Mouse (Mus musculus) brown adipose tissue, adult 24 weeks (tissue): ENCODE results near the gene Gm20388. TPM values are rescaled to one million over a fixed set of nuclear protein-coding genes. Genes with fewer than 3 reads are reported as not detected.
"Not testable (repeated sequence)": the region's sequence is repeated elsewhere in the genome, so short reads cannot be mapped to it uniquely, and the experiment has no call there.

ENCODE experiments used
- H3K27ac ChIP-seq: fragments of 200-500 bp; replicated peaks from 2 replicates; pipeline ENCODE4 v1.5.1; 2012; ENCODE audit warnings: low read depth, mild to moderate bottlenecking, low read length
- H3K4me1 ChIP-seq: fragments of 200-500 bp; 2 replicates; pipeline ENCODE4 v1.6.1; 2012; ENCODE audit warnings: low read length, mixed read lengths; ENCODE audit not compliant: control insufficient read depth, insufficient read depth, insufficient read length
- H3K4me3 ChIP-seq: fragments of 200-500 bp; 2 replicates; pipeline ENCODE4 v1.5.1; 2012; ENCODE audit warnings: low read depth, mild to moderate bottlenecking, low read length, moderate library complexity; ENCODE audit not compliant: insufficient read depth
- polyA plus RNA-seq: library from polyadenylated mRNA; stranded (reverse); fragments of >200 nt; gene quantifications from 2 replicates; pipeline ENCODE4 v1.2.4, GENCODE M21; 2012; ENCODE audit not compliant: missing spikeins, insufficient read depth, insufficient read length

Gm20388 gene
- polyA plus RNA-seq, 1 experiment, result 44.7 TPM

- Histone ChIP-seq H3K27ac (no peak overlapping the region), H3K4me3 (no peak overlapping the region), H3K4me1 (no peaks in the 10 kb centered on the region)
Measured at GRCm38 (mm10) chr8:122625811-122626210, 2715.2 kb downstream of the Gm20388 start.

DNA sequence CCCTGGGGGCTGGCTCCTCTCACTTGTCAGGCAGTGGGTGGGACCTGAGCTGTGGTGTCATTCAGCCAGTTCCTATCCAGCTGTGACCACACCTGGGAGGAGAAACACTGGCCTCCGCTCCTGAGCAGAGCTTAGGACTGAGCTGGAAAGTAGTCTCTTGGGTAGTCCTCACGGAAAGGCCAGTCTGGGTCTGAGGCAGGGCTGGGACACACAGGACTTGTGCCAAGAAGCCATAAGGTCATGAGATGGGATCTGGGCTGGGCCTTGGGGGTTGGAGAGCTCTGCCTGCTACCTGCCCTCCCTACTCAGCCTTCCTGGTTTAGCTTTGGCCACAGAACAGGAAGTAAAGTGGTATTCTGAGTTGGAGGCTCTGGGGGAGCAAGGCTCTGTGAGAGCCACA is 2716.3 kb downstream of the Gm20388 start:
- no peaks in the 10 kb centered on the region for H3K4me1 ChIP-seq
- H3K4me3 ChIP-seq, result no peak overlapping the region
- H3K27ac ChIP-seq, result no peak overlapping the region

- no peak overlapping the region for H3K27ac ChIP-seq
- H3K4me1 ChIP-seq, result no peaks in the 10 kb centered on the region
- no peak overlapping the region for H3K4me3 ChIP-seq
Measured at GRCm38 (mm10) chr8:122629388-122629787, 2718.7 kb downstream of the Gm20388 start.

DNA sequence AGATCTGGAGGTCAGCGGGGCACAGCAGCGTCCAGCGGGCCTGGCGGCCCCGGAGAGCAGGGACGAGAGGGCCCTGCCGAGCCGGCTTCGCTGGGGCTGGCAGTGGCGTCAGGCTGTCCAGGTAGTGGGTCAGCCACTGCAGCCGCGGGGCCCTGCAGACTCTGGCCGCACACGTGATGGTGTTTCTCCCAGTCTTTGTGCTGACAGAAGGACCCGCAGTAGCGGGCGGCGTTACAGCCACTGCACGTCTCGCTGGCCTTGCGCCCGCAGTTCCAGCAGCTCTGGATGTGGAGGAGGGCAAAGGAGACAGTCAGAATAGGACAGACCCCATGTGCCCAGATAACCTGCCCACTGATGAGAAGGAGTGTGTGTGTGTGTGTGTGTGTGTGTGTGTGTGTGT is 2720.1 kb downstream of the Gm20388 start:
- no peak overlapping the region for H3K4me3 ChIP-seq
- H3K27ac ChIP-seq, result no peak overlapping the region
- H3K4me1 ChIP-seq, result no peaks in the 10 kb centered on the region

- H3K4me3 ChIP-seq, H3K27ac ChIP-seq, H3K4me1 ChIP-seq: not testable (repeated sequence)
Measured at GRCm38 (mm10) chr8:122632134-122632533, 2721.5 kb downstream of the Gm20388 start.

DNA sequence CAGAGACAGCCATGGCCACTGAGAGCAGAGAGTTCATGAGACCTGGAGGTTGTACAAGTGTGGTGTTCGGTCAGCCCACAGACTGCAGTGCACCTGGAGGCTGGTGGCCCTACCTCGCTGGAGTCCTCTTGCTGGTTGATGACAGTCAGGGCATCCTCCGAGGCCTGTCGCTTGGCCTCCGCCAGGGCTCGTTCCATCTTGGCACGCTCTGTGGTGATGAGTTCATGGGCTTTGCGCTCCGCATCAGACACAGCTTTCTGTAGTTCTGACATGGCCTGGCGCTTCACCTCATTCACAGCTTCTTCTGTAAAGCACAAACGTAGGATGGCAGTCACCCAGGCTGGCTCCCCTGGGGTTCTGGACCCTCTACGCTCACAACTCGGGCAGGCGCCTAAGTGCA is 2722.6 kb downstream of the Gm20388 start:
- no peaks in the 10 kb centered on the region for H3K4me1 ChIP-seq
- H3K4me3 ChIP-seq, result no peak overlapping the region
- no peak overlapping the region for H3K27ac ChIP-seq

- Histone ChIP-seq H3K4me1 (peaks cover 2% of the 10 kb centered on the region; the same call in 1 of the 2 replicates), H3K27ac (no peak overlapping the region), H3K4me3 (no peak overlapping the region)
Measured at GRCm38 (mm10) chr8:122635878-122636802, 2725.5 kb downstream of the Gm20388 start.

DNA sequence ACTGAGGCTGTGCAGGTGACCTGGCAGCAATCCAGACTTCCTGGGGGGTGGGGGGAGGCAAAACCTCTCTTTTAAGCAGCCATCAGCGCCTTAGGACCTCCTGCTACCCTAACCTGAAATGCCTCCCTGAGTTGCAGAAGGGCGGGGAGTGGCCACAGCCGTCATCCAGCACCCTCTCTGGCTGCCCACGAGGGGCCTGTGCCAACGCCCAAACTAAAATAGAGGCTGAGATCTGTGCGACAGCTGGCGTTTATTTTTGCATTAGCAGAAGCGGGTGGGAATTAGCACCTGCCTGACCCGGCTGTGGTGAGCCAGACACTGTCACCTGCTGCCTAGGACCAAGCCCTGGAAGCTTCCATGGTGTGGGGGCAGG is 2726.1 kb downstream of the Gm20388 start:
- no peak overlapping the region for H3K27ac ChIP-seq
- peaks cover 2% of the 10 kb centered on the region; the same call in 1 of the 2 replicates for H3K4me1 ChIP-seq
- H3K4me3 ChIP-seq, result no peak overlapping the region

GRCm38 (mm10) chr8:122637230-122637629 is 2726.6 kb downstream of the Gm20388 start:
- no peak overlapping the region for H3K27ac ChIP-seq
- H3K4me1 ChIP-seq, result peaks cover 2% of the 10 kb centered on the region; the same call in 1 of the 2 replicates
- H3K4me3 ChIP-seq, result no peak overlapping the region

DNA sequence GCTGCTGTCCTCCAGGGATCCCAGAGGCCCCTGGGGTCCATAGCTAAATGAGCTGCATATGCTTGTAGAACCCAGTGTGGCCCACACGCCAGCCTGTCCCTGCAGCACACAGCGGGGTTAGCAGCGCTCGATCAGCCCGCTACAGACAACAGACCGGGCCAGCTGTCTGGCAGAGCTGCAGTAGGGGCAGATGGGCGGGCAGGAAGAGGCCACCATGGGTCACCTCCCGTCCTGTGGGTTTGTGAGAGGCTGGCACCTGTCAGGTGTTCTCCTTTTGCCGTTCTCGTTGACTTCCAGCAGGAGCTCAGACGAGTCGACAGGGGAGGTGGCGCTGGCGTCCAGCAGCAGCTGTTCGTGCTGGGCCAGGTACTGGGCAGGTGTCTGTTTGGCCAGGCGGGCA is 2728.0 kb downstream of the Gm20388 start:
- Histone ChIP-seq H3K27ac (no peak overlapping the region), H3K4me3 (no peak overlapping the region), H3K4me1 (peaks cover 2% of the 10 kb centered on the region; the same call in 1 of the 2 replicates)

DNA sequence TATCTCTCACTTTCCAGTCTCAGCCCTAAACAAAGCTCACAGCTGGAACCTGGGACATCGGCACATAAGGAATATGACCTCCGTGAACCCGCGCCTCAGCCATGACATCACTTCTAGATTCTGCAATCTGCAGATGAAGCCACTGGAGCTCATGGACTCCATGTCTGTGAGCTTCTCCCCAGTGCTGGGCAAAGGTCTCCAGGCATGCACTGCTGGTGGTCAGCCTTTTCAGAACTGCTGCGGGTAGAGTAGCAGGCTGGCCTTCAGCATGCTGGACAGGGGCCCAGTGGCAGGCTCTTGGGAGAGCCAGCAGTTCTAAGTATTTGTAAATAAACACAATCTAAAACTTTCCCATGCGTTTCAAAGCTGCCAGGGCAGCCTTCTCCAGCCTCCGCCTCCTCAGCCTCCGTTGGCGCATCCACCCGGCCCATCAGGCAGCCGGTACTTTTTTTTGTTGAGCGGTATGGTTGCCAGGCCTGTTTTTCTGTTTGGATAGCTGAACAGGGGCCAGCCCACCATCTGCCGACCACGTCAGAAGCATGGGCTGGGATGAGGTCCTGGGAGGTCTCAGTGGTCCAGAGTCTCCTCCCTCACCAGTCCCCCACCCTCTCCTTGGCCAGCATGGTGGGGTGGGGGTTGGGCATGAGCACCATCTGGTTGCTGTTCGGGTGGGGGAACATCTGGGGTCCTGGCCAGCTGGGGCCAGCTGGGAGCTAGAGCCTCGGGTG is 2729.0 kb downstream of the Gm20388 start:
- no peak overlapping the region for H3K27ac ChIP-seq
- H3K4me1 ChIP-seq, result peaks cover 2% of the 10 kb centered on the region; the same call in 1 of the 2 replicates
- H3K4me3 ChIP-seq, result no peak overlapping the region

- Histone ChIP-seq H3K4me1 (peaks cover 2% of the 10 kb centered on the region; the same call in 1 of the 2 replicates), H3K27ac (no peak overlapping the region), H3K4me3 (no peak overlapping the region)
Measured at GRCm38 (mm10) chr8:122640825-122641224, 2730.2 kb downstream of the Gm20388 start.

- no peak overlapping the region for H3K27ac ChIP-seq
- H3K4me3 ChIP-seq, result no peak overlapping the region
- peaks cover 2% of the 10 kb centered on the region; the same call in 1 of the 2 replicates for H3K4me1 ChIP-seq
Measured at GRCm38 (mm10) chr8:122641406-122641805, 2730.8 kb downstream of the Gm20388 start.

DNA sequence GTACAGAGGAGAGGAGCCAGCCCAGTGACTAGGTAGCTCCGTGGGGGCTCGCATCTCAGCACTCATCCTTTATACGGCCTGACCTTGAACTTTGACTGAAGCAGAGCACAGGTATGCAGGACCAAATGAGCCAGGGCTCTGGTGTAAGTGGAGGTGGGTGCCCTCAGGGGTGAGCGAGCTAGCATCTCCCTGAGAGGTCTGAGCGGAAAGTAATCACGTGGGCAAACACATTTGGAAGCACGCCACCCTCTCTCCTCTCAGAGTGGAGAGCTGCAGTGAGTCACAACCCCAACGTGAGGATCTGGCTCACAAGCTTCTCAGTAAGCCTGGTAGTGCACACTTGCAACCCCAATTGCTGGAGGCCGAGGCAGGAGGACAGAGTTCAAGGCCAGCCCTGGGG is 2731.4 kb downstream of the Gm20388 start:
- Histone ChIP-seq H3K4me3 (no peak overlapping the region), H3K4me1 (peaks cover 2% of the 10 kb centered on the region; the same call in 1 of the 2 replicates), H3K27ac (no peak overlapping the region)

- Histone ChIP-seq H3K27ac (no peak overlapping the region), H3K4me3 (no peak overlapping the region), H3K4me1 (peaks cover 2% of the 10 kb centered on the region; the same call in 1 of the 2 replicates)
Measured at GRCm38 (mm10) chr8:122644175-122644954, 2733.7 kb downstream of the Gm20388 start.
